Mouse (Mus musculus) heart, postnatal 10 days (tissue): Measurements from ENCODE around the gene Zfp52. TPM values are rescaled to one million over a fixed set of nuclear protein-coding genes. Genes with fewer than 3 reads are reported as not detected.

Experiments used
- DNase-seq, 2 experiments: peaks; one replicate each; pipeline ENCODE4 v3.0.0; 2021
- intact Hi-C: fragments of 180-260 bp; cut with DNase I; formaldehyde crosslinking; loops from one replicate; pipeline ENCODE4 v1.15.1; 2025
- total RNA-seq, 2 experiments: library from RNA; stranded (reverse); gene quantifications; 2 replicates each; pipeline ENCODE4 v1.2.3; 2021

Zfp52 gene
- total RNA-seq: 1 to 10 TPM; 6.4 to 7.2 TPM

GRCm38 (mm10) chr17:21535096-21536001 is at the start of gene Zfp52:
TSS of gene Zfp52 (plus strand) at chr17:21535539.
- intact Hi-C loops: loop anchor here (10.0 kb wide), 1 partner anchor 591 kb away; the partner anchor contains the start of gene Ppp2r1a
- peak; percentile 72 to 76 for DNase-seq

GRCm38 (mm10) chr17:21488760-21489499 is 46.4 kb upstream of the Zfp52 start, which contains the start of gene Zfp53:
TSS of gene Zfp53 (plus strand) at chr17:21488998.
- intact Hi-C loops: loop anchor here (2.0 kb wide), 1 partner anchor 38 kb away; the partner anchor contains the start of gene Zfp51
- DNase-seq: peak; percentile 91 to 92

- intact Hi-C loops: loop anchor here (2.0 kb wide), 1 partner anchor 39 kb away; the partner anchor contains the start of gene Zfp51
- no peak for DNase-seq
These were observed 45.8 kb upstream of the Zfp52 start for GRCm38 (mm10) chr17:21489500-21490001.

GRCm38 (mm10) chr17:21501365-21501764 is 34.0 kb upstream of the Zfp52 start:
- intact Hi-C loops: no loop called here
- DNase-seq: no peak

- intact Hi-C loops: no loop called here
- no peak for DNase-seq
These were observed 30.8 kb upstream of the Zfp52 start for GRCm38 (mm10) chr17:21504524-21504923.

- intact Hi-C loops: no loop called here
- no peak for DNase-seq
These were observed 29.1 kb upstream of the Zfp52 start for GRCm38 (mm10) chr17:21506258-21506657.

- intact Hi-C loops: loop anchor here (10.0 kb wide), 1 partner anchor 85 kb away; the partner anchor contains the start of gene Zfp54
- DNase-seq: peak in 1 of 2 experiments; percentile 50
These were observed 25.6 kb upstream of the Zfp52 start for GRCm38 (mm10) chr17:21509756-21510155.

- intact Hi-C loops: loop anchor here (1.0 to 10.0 kb wide), 5 partner anchors 19 to 283 kb away; partner anchors contain the start of genes Zfp51 and Zfp54
- peak; percentile 81 for DNase-seq
These were observed 19.8 kb upstream of the Zfp52 start for GRCm38 (mm10) chr17:21515403-21516105.

GRCm38 (mm10) chr17:21516201-21517129 is 18.9 kb upstream of the Zfp52 start:
- peak; percentile 83 to 84 for DNase-seq
- intact Hi-C loops: loop anchor here (1.0 to 10.0 kb wide), 3 partner anchors 18 to 284 kb away; partner anchors contain the start of gene Zfp54

- intact Hi-C loops: loop anchor here (5.0 to 10.0 kb wide), 2 partner anchors 92 to 285 kb away; partner anchors contain the start of gene Zfp54
- DNase-seq: no peak
These were observed 18.1 kb upstream of the Zfp52 start for GRCm38 (mm10) chr17:21517130-21517671.

- intact Hi-C loops: no loop called here
- DNase-seq: no peak
These were observed 9.1 kb upstream of the Zfp52 start for GRCm38 (mm10) chr17:21526270-21526669.

GRCm38 (mm10) chr17:21530645-21531330 is 4.6 kb upstream of the Zfp52 start:
- intact Hi-C loops: loop anchor here (10.0 kb wide), 1 partner anchor 586 kb away; the partner anchor contains the start of gene Ppp2r1a
- peak in 1 of 2 experiments; percentile 3 for DNase-seq

GRCm38 (mm10) chr17:21531621-21532020 is 3.7 kb upstream of the Zfp52 start:
- DNase-seq: peak; percentile 48 to 67
- intact Hi-C loops: loop anchor here (2.0 to 10.0 kb wide), 2 partner anchors 35 to 587 kb away; partner anchors contain the start of genes Ppp2r1a and Zfp948

GRCm38 (mm10) chr17:21532101-21532951 is 3.0 kb upstream of the Zfp52 start:
- peak; percentile 84 to 87 for DNase-seq
- intact Hi-C loops: loop anchor here (2.0 to 10.0 kb wide), 2 partner anchors 34 to 588 kb away; partner anchors contain the start of genes Ppp2r1a and Zfp948

- intact Hi-C loops: loop anchor here (1.0 to 10.0 kb wide), 3 partner anchors 18 to 589 kb away; partner anchors contain the start of genes Ppp2r1a and Zfp948
- DNase-seq: peak in 1 of 2 experiments; percentile 13
These were observed 1.4 kb upstream of the Zfp52 start for GRCm38 (mm10) chr17:21533961-21534360.

GRCm38 (mm10) chr17:21534460-21535095 is 761 bp upstream of the Zfp52 start:
- DNase-seq: peak; percentile 84 to 88
- intact Hi-C loops: loop anchor here (1.0 to 10.0 kb wide), 2 partner anchors 18 to 590 kb away; partner anchors contain the start of gene Ppp2r1a
